Mouse (Mus musculus): Measurements from ENCODE around the gene Rbl1. TPM values are rescaled to one million over a fixed set of nuclear protein-coding genes. Genes with fewer than 3 reads are reported as not detected.

The Rbl1 gene
- polyA plus RNA-seq, 1 experiment from 2014 or later: 30.5 TPM

DNA sequence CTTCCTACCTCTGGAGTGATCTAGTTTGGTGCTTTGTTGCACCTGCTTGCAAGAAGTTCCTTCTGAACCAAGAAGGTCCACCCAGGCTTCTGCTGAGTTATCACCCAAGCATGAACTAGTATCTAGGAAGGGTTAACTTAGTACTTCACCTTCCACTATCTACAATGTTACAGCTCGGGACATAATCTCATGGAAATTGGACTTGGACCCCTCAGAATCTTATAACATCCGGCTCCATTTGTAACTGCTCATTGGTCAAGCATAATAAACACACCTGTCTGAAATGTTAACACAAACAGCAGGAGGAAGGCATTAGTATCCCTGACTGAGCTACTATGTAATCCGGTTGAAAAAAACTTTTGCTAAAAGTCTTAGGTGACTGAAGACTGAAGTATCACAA, 77.0 kb downstream of the Rbl1 start:
- no peak overlapping the region for H3K4me3 ChIP-seq (ENCODE audit: low read depth, low read length)
- no peaks in the 10 kb centered on the region for H3K4me1 ChIP-seq (ENCODE audit: control insufficient read depth, insufficient read depth, low read length)
- ATAC-seq (ENCODE audit: insufficient number of reproducible peaks, insufficient read depth, low FRiP score, low read depth): no peak
- H3K9me3 ChIP-seq (ENCODE audit: control insufficient read depth, low read depth, low read length): no peaks in the 10 kb centered on the region
- H3K4me2 ChIP-seq (replicated peaks; ENCODE audit: low read depth, low read length): no peak overlapping the region
- H3K36me3 ChIP-seq (ENCODE audit: control insufficient read depth, insufficient read depth, low read length): peaks cover 4% of the 10 kb centered on the region; the same call in 1 of the 2 replicates
- H3K27me3 ChIP-seq (ENCODE audit: control insufficient read depth, insufficient read depth, low read length): no peaks in the 10 kb centered on the region
- no peak overlapping the region for H3K9ac ChIP-seq (replicated peaks; ENCODE audit: low read depth, low read length)
- WGBS: 53% methylated on average over 3 of the region's 3 CpGs
- no peak overlapping the region for H3K27ac ChIP-seq (ENCODE audit: low read length)

- 75% methylated on average over 3 of the region's 3 CpGs for WGBS
Observed at GRCm38 (mm10) chr2:157125246-157125645, 79.1 kb downstream of the Rbl1 start.

GRCm38 (mm10) chr2:157121766-157122165, 82.6 kb downstream of the Rbl1 start:
- Histone ChIP-seq H3K4me3 (ENCODE audit: low read depth, low read length) (no peak overlapping the region), H3K9ac (replicated peaks; ENCODE audit: low read depth, low read length) (no peak overlapping the region), H3K27ac (ENCODE audit: low read length) (no peak overlapping the region), H3K4me2 (replicated peaks; ENCODE audit: low read depth, low read length) (no peak overlapping the region), H3K4me1 (ENCODE audit: control insufficient read depth, insufficient read depth, low read length) (no peaks in the 10 kb centered on the region), H3K9me3 (ENCODE audit: control insufficient read depth, low read depth, low read length) (no peaks in the 10 kb centered on the region), H3K27me3 (ENCODE audit: control insufficient read depth, insufficient read depth, low read length) (no peaks in the 10 kb centered on the region), H3K36me3 (ENCODE audit: control insufficient read depth, insufficient read depth, low read length) (peaks cover 13% of the 10 kb centered on the region; the same call in 1 of the 2 replicates)
- 90% methylated on average over 8 of the region's 8 CpGs for WGBS
- no peak for ATAC-seq (ENCODE audit: insufficient number of reproducible peaks, insufficient read depth, low FRiP score, low read depth)

More at GRCm38 (mm10) chr2:157125246-157125645, 79.1 kb downstream of the Rbl1 start:
- H3K9me3 ChIP-seq (ENCODE audit: control insufficient read depth, low read depth, low read length): no peaks in the 10 kb centered on the region
- no peak overlapping the region for H3K4me2 ChIP-seq (replicated peaks; ENCODE audit: low read depth, low read length)
- no peak overlapping the region for H3K27ac ChIP-seq (ENCODE audit: low read length)
- H3K27me3 ChIP-seq (ENCODE audit: control insufficient read depth, insufficient read depth, low read length): no peaks in the 10 kb centered on the region
- no peak overlapping the region for H3K4me3 ChIP-seq (ENCODE audit: low read depth, low read length)
- ATAC-seq (ENCODE audit: insufficient number of reproducible peaks, insufficient read depth, low FRiP score, low read depth): no peak
- H3K9ac ChIP-seq (replicated peaks; ENCODE audit: low read depth, low read length): no peak overlapping the region
- no peaks in the 10 kb centered on the region for H3K4me1 ChIP-seq (ENCODE audit: control insufficient read depth, insufficient read depth, low read length)
- peaks cover 8% of the 10 kb centered on the region; the same call in 1 of the 2 replicates for H3K36me3 ChIP-seq (ENCODE audit: control insufficient read depth, insufficient read depth, low read length)

DNA sequence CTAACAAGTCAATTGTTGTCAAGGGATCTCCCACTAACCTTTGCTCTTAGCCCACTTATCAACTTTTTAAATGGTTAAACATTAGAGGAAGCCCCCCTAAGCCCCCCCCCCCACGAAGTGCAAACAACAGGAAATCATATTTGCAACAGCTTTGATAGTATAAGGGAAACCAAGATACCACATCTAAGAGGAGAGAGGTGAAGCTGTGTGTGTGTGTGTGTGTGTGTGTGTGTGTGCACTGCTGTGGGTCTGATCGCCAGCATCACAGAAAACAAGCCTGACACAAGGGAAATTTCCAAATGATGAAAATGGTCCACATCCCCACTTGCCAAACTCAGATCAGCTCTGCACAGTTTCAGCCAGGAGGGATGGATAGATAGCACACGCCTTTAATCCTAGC, 85.3 kb downstream of the Rbl1 start:
- no peak overlapping the region for H3K27ac ChIP-seq (ENCODE audit: low read length)
- no peak overlapping the region for H3K9ac ChIP-seq (replicated peaks; ENCODE audit: low read depth, low read length)
- 58% methylated on average over 3 of the region's 3 CpGs for WGBS
- no peak overlapping the region for H3K4me3 ChIP-seq (ENCODE audit: low read depth, low read length)
- peaks cover 17% of the 10 kb centered on the region for H3K36me3 ChIP-seq (ENCODE audit: control insufficient read depth, insufficient read depth, low read length)
- H3K4me1 ChIP-seq (ENCODE audit: control insufficient read depth, insufficient read depth, low read length): no peaks in the 10 kb centered on the region
- H3K9me3 ChIP-seq (ENCODE audit: control insufficient read depth, low read depth, low read length): no peaks in the 10 kb centered on the region
- no peak overlapping the region for H3K4me2 ChIP-seq (replicated peaks; ENCODE audit: low read depth, low read length)
- ATAC-seq (ENCODE audit: insufficient number of reproducible peaks, insufficient read depth, low FRiP score, low read depth): no peak
- no peaks in the 10 kb centered on the region for H3K27me3 ChIP-seq (ENCODE audit: control insufficient read depth, insufficient read depth, low read length)

DNA sequence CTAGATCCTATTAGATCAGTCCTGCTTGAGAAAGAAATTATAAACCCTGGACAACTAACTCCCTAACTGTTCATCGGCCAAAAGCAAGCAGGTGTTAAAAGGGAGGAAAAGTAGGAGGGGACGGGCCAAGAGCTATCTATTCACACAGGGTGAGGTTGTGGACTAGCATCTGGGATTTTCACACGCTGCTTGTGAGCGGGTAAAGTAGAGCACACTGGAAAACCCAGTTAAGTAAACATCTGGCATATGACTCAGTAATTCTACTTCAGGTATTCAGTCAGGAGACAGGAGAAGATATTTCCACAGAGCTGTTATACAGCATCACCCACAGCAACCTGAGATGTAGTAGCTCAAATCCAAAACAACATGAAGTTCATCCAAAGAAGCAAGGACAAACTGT, 85.8 kb downstream of the Rbl1 start:
- 63% methylated on average over 4 of the region's 4 CpGs for WGBS
- H3K36me3 ChIP-seq (ENCODE audit: control insufficient read depth, insufficient read depth, low read length): peaks cover 21% of the 10 kb centered on the region
- H3K4me1 ChIP-seq (ENCODE audit: control insufficient read depth, insufficient read depth, low read length): no peaks in the 10 kb centered on the region
- no peaks in the 10 kb centered on the region for H3K9me3 ChIP-seq (ENCODE audit: control insufficient read depth, low read depth, low read length)
- no peak overlapping the region for H3K9ac ChIP-seq (replicated peaks; ENCODE audit: low read depth, low read length)
- no peak overlapping the region for H3K4me3 ChIP-seq (ENCODE audit: low read depth, low read length)
- H3K27me3 ChIP-seq (ENCODE audit: control insufficient read depth, insufficient read depth, low read length): no peaks in the 10 kb centered on the region
- H3K27ac ChIP-seq (ENCODE audit: low read length): no peak overlapping the region
- no peak overlapping the region for H3K4me2 ChIP-seq (replicated peaks; ENCODE audit: low read depth, low read length)
- ATAC-seq (ENCODE audit: insufficient number of reproducible peaks, insufficient read depth, low FRiP score, low read depth): peak; percentile 67

GRCm38 (mm10) chr2:157116964-157117363, 87.4 kb downstream of the Rbl1 start:
- H3K4me3 ChIP-seq (ENCODE audit: low read depth, low read length): no peak overlapping the region
- H3K36me3 ChIP-seq (ENCODE audit: control insufficient read depth, insufficient read depth, low read length): peaks cover 27% of the 10 kb centered on the region
- no peak for ATAC-seq (ENCODE audit: insufficient number of reproducible peaks, insufficient read depth, low FRiP score, low read depth)
- H3K27ac ChIP-seq (ENCODE audit: low read length): no peak overlapping the region
- H3K9me3 ChIP-seq (ENCODE audit: control insufficient read depth, low read depth, low read length): no peaks in the 10 kb centered on the region
- H3K4me2 ChIP-seq (replicated peaks; ENCODE audit: low read depth, low read length): no peak overlapping the region
- 19% methylated on average over 3 of the region's 3 CpGs for WGBS
- no peak overlapping the region for H3K9ac ChIP-seq (replicated peaks; ENCODE audit: low read depth, low read length)
- no peaks in the 10 kb centered on the region for H3K4me1 ChIP-seq (ENCODE audit: control insufficient read depth, insufficient read depth, low read length)
- no peaks in the 10 kb centered on the region for H3K27me3 ChIP-seq (ENCODE audit: control insufficient read depth, insufficient read depth, low read length)

DNA sequence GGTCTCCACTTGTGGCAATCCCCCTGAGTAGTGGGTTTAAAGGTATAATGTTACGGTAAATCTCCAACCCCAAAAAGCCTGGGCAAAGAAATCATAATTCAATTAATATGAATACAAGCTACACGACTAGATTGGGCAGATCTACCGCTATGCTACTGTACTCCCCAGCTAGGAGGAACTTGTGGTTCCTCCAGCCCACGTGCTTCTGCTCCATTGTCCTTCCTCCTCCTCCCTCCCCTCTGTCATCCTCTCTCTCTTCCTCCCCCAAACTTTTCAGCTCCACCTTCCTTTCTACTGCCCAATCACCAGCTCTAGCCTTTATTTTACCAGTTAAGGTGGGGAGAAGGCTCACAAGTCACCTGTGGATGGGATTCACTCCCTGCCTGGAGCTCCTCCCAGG, 96.1 kb downstream of the Rbl1 start:
- Histone ChIP-seq H3K27me3 (ENCODE audit: control insufficient read depth, insufficient read depth, low read length) (no peaks in the 10 kb centered on the region), H3K4me1 (ENCODE audit: control insufficient read depth, insufficient read depth, low read length) (no peaks in the 10 kb centered on the region), H3K9ac (replicated peaks; ENCODE audit: low read depth, low read length) (no peak overlapping the region), H3K4me3 (ENCODE audit: low read depth, low read length) (no peak overlapping the region), H3K36me3 (ENCODE audit: control insufficient read depth, insufficient read depth, low read length) (peaks cover 23% of the 10 kb centered on the region), H3K27ac (ENCODE audit: low read length) (no peak overlapping the region), H3K9me3 (ENCODE audit: control insufficient read depth, low read depth, low read length) (no peaks in the 10 kb centered on the region), H3K4me2 (replicated peaks; ENCODE audit: low read depth, low read length) (no peak overlapping the region)
- WGBS: 83% methylated on average over 4 of the region's 4 CpGs
- ATAC-seq (ENCODE audit: insufficient number of reproducible peaks, insufficient read depth, low FRiP score, low read depth): no peak

DNA sequence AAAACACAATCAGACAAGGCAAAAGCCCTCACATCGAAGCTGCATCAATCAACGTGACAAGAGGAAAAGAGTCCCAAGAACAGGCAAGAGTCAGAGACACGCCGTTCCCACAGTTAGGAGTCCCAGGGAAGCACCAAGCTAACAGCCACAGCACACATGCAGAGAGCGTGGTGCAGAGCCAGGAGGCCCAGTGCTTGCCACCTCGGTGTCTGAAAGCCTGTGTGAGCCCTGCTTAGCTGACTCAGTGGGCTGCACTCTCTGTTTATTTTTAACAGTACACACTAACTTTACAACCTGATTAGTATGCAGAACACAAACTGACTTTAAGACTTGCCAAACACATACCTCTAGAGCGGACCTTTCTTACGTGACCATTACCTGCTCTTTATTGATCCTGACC, 99.9 kb downstream of the Rbl1 start:
- Histone ChIP-seq H3K4me3 (ENCODE audit: low read depth, low read length) (no peak overlapping the region), H3K27ac (ENCODE audit: low read length) (no peak overlapping the region), H3K4me1 (ENCODE audit: control insufficient read depth, insufficient read depth, low read length) (no peaks in the 10 kb centered on the region), H3K27me3 (ENCODE audit: control insufficient read depth, insufficient read depth, low read length) (no peaks in the 10 kb centered on the region), H3K9me3 (ENCODE audit: control insufficient read depth, low read depth, low read length) (no peaks in the 10 kb centered on the region), H3K9ac (replicated peaks; ENCODE audit: low read depth, low read length) (no peak overlapping the region), H3K4me2 (replicated peaks; ENCODE audit: low read depth, low read length) (no peak overlapping the region), H3K36me3 (ENCODE audit: control insufficient read depth, insufficient read depth, low read length) (peaks cover 29% of the 10 kb centered on the region)
- no peak for ATAC-seq (ENCODE audit: insufficient number of reproducible peaks, insufficient read depth, low FRiP score, low read depth)
- 85% methylated on average over 8 of the region's 8 CpGs for WGBS

- no peaks in the 10 kb centered on the region for H3K27me3 ChIP-seq (ENCODE audit: control insufficient read depth, insufficient read depth, low read length)
- no peak for ATAC-seq (ENCODE audit: insufficient number of reproducible peaks, insufficient read depth, low FRiP score, low read depth)
- peaks cover 25% of the 10 kb centered on the region for H3K36me3 ChIP-seq (ENCODE audit: control insufficient read depth, insufficient read depth, low read length)
- no peak overlapping the region for H3K9ac ChIP-seq (replicated peaks; ENCODE audit: low read depth, low read length)
- no peaks in the 10 kb centered on the region for H3K4me1 ChIP-seq (ENCODE audit: control insufficient read depth, insufficient read depth, low read length)
- H3K9me3 ChIP-seq (ENCODE audit: control insufficient read depth, low read depth, low read length): no peaks in the 10 kb centered on the region
- H3K4me2 ChIP-seq (replicated peaks; ENCODE audit: low read depth, low read length): no peak overlapping the region
- H3K4me3 ChIP-seq (ENCODE audit: low read depth, low read length): no peak overlapping the region
- WGBS: 60% methylated on average over 2 of the region's 2 CpGs
- no peak overlapping the region for H3K27ac ChIP-seq (ENCODE audit: low read length)
Observed at GRCm38 (mm10) chr2:157102256-157102655, 102.1 kb downstream of the Rbl1 start.
